Mouse (Mus musculus) forelimb bud, embryonic 11.5 days (tissue): ENCODE results near the gene Slco1b2.
"Not testable (repeated sequence)": the region's sequence is repeated elsewhere in the genome, so short reads cannot be mapped to it uniquely, and the experiment has no call there.

ENCODE experiments used
- DNase-seq: peaks from one replicate; pipeline ENCODE4 v3.0.0-alpha.2; 2012; ENCODE audit warnings: low read depth, low spot score

The Slco1b2 gene

GRCm38 (mm10) chr6:141629291-141629690 lies at the start of gene Slco1b2:
Gene Slco1b2, plus strand, starts transcription at chr6:141629518.
- DNase-seq: no peak

DNA sequence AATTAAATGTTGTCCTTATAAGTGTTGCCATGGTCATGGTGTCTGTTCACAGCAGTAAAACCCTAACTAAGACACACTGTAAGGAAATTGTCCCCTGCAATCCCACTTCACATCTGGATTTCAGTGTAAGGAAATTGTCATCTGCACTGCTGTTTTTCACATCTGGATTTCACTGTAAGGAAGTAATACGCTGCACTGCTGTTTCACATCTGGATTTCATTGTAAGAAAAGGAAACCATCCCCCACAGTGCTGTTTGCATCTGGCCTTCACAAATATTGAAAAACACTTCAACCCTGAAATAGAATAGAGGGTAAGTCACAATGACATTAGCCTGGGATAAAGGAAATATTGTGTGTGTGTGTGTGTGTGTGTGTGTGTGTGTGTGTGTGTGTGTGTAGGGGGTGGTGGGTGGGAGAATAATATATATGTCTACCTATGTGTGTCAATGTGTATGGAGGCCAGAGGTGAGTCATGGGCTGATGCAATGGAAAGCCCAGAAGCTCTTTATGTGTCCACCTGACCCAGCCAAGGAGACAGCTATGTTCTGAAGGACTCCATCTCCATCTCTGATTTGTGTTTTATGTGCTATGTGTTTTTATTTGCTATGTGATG lies 44.4 kb upstream of the Slco1b2 start:
- peak; percentile 66 for DNase-seq

- DNase-seq: peak; percentile 46
These were observed 39.3 kb upstream of the Slco1b2 start for GRCm38 (mm10) chr6:141590002-141590401.

GRCm38 (mm10) chr6:141590598-141591200 lies 38.6 kb upstream of the Slco1b2 start:
- DNase-seq: not testable (repeated sequence)

DNA sequence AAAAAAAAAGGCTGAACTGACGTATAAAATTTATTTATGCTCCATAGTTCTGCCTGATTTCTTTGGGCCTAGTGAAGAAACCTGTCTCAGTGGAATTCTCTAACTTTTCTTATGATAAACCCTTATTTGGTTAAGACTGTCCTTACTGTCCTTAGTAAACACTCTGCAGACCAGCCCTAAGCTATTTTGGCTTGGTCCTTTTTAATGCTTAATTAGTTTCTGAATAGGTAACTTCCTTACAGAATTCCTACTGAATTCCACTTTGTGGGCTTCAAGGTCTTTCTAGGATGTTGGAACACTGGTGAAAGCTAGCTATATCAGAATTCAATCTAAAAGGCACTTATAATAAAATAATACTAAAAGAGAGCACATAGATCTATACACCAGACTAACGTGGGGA lies 33.2 kb upstream of the Slco1b2 start:
- DNase-seq: no peak

DNA sequence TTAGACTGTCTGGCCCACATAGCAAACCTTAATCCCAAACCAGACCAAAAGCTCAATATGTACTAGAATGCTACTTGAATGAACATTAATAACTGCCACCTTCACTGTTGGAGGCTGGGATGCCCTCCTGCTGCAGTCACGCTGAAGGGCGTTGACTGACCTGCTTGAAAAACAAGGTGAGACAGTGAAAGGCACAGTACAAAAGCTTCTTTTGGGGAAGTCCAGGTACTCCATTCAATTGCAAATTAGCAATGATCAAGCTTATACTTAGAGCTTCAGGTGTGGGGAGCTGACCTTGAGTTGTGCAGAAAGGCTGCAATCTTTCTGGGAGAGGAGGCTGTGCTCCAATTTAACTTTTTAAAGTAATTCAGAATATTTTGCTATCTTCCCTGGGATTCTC lies 32.3 kb upstream of the Slco1b2 start:
- no peak for DNase-seq

DNA sequence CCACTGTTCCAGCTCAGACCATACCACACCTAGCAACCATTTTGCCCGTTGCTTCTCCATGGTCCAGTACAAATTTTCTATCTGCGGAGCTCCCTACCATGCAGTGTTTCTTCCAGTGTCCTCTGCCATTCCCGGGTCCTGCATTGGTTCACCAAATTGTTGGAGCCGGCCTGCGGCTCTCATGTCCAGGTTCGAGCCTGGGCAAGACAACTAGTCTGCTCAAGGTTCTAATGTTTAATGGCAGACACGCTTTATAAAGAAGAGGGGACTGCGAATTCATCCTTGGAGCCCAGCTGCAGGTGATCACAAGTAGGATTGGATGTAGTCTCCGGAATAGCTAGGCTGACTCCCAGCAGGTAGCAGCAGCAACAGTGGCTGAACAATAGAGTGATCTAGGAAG lies 28.4 kb upstream of the Slco1b2 start:
- no peak for DNase-seq

DNA sequence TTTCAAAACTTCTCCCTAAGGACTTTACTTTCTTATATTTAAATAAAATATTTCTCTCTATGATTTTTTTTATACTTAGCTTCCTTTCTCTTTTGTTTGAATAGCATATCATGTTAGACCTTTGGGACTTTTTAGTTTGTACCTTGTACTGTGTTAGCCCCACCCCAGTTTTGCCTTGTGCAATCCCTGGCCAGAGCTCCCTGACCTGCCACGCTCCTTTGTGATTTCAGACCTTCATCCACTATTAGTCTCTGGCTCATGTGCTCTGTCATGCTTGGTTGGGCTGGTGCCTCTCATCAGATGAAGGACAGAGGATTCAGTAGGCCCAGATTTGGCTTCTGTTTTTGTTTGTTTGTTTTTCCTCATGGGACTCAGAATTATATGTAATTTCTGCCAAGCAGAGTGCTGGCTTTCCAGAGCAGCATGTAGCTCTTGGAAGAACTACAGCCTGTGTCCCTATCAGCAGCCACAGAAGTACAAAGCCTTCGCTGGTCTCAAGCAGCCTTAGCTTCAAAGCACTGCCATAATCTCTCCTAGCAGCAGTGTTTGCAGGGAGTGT lies 18.5 kb upstream of the Slco1b2 start:
- DNase-seq: no peak

DNA sequence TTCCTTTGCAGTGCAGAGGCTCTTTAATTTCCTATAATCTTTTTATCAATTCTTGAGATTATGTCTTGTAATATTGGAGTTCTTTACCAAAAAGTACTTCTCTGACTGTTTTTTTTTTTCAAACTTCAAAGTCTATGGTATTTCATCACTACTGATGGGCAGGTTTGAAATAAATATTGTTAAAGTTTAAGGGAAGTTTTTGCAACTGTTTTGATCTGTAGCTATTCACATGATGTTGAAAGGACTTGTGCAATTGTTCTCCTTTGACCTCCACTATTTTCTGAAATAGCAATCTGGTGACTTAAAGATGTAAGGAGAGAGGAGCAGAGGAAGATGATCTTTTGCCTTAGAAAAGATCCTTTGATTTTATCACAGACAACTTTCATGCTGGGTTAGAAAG lies 15.3 kb upstream of the Slco1b2 start:
- no peak for DNase-seq

DNA sequence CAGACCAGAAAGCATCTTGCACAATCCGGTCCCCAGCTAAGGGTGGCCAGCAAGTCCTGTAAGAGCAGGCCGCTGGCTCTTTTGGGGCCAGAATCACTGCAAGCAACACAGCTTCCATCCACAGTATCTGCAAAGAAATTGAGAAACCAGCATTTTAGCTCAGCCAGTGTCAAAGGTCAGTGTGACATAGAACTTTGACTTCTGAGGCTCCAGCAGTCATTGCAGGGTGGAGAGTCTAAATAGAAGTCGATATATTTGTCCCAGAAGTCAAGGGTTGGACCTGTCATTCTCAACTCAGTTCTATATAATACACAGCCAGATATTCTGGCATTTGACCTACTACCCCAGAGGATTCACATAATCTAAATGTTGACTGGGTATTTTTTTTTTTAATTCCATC lies 14.0 kb upstream of the Slco1b2 start:
- no peak for DNase-seq

GRCm38 (mm10) chr6:141632935-141633334 lies 3.6 kb downstream of the Slco1b2 start:
- no peak for DNase-seq

DNA sequence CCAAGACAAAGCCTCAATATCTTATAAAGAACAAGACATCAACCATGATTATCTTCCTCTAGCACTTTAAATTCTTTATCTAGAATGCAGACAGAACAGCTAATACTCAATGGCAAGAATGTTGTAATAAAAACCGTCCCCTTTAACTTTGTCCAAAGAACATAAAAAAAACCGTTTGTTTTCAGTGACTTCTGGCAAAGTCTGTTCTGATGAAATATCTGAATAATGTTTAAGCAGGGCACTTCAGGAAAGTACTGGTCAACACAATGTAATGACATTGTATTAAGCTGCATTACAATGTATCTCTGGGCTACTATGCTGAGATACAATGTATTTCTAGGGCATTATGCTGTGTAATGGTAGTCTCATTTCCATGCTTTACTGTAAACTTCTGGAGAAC lies 5.9 kb downstream of the Slco1b2 start:
- no peak for DNase-seq

DNA sequence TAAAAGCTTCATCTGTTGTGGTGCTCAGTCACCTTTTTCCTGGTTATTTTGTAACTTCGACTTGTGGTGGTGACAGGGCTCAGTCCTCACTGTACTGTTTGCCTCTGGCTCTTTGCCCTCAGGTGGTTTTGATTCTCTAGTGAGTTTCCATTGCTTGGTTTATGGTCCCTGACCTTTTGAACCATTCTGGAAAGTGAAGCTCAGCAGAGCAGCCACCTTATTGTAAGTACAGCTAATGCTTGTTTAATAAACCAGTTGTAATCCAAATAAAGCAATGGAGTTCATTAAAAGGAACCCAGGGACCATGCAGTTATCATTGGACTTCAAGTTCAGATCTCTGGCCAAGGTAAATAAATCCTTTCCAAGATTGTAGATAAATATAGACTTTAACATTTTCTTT lies 11.3 kb downstream of the Slco1b2 start:
- peak; percentile 56 for DNase-seq

DNA sequence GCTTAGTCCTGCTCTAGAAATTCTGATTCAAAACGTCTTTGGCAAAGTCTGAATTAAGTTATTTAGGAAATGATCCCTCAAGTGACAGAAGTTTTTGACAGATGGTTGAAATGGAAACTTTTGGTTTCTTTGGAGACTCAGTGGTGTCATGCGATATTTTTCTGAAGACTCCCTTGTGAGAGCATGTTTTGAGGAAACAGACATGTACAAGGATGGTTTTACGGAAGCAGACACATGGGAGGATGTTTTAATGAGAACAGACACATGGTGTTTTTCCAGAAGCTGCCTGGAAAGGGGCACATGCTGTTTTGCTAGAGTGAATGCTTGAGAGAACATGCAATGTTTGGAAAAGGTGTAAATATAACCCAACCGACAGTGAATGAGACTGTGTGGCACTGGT lies 57.7 kb downstream of the Slco1b2 start:
- DNase-seq: no peak

DNA sequence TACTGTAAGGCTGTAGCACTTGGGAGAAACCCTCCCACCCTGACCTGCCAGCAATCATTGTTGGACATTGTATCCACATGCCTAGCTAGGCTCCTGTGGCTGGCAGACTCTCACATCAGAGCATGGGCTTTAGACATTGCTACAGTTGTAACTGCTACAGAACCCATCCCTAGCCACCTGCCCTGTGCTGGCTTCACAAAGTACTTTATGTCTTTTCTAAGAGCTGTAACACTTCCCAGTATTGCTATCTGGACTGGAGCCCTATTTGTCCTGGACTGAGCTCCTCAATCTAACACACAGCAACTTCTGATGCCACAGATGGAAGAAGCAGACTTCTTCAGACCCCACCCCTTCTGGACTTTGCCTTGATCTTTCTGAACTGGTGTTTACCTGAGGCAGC lies 61.9 kb downstream of the Slco1b2 start:
- no peak for DNase-seq
